Mouse (Mus musculus): ENCODE results near the gene Cyp46a1.

Gene Cyp46a1

GRCm38 (mm10) chr12:108403957-108404356 is 69.8 kb downstream of the Cyp46a1 start:
- DNase-seq: peak; percentile 56 to 81

GRCm38 (mm10) chr12:108409100-108409499 is 74.9 kb downstream of the Cyp46a1 start:
- DNase-seq: no peak

DNA sequence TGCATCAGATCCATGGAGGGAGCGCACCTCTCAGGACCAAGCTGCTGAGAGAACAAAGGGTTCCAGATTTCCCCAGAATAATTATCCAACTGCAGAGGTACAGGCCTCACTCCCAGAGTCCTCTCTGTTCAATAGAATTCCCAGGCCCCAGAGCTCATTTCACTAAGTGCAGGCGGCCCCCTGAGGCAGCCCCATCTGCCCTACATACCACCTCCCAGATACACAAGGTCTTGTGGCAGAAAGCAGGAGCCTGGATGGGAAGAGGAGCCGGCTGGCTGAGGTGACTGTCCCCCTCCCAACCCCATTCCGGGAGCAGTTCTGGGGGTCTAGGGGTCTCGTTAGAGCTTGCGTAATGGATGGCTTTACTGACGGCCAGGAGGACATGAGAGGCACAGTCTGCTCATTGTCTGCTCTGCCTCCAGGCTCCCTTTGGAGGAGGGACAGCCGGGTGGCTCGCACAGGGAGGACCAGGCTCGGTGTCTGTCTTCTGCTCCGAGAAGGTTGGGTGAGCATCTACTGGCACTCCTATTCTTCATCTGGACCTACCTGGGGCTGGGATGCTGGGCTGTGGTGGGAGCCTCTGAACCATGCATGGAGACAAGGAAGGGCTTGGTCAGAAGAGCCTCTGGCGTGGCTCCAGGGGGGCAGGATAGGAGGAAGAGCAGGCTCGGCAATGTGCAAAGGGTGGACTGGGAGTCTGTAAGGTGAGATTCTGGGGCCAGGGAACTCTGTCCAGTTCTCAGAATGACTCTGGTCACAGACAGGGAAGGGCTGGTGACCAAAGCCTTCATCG is 76.4 kb downstream of the Cyp46a1 start:
- no peak for DNase-seq
